Mouse (Mus musculus): ENCODE results near the gene Ncln.

The Ncln gene

DNA sequence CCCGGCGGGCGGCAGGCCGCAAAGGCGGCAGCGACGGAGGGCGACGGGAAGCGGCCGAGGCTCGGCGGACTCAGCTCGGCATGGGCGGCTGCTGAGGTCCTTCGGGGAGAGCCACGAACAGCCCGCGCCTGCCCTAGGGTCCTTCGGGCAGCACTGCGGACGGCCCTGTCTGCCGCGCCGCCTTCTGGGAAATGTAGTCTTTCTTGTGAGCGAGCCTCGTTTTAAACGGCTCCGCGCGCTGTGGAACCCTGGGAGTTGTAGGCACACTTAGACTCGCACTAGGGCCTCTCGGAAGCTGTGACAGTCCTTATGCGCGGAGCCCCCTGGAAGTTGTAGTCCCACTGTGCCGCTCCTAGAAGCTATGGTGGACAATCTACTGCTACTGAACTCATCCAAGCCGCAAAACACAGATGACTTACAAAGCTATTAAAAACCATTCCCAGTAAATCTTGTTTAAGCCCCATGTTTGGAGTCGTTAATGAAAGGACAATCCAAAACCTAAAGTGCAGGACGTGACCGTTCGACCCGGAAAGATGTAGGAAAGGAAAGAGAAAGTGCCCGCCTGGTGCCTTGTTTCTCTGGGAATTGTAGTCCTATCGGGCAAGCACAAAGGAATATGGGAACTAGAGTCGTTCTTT is at the start of gene Ncln:
TSS of gene Ncln (minus strand) at position 129 of the 638 bp plus-strand sequence.
- DNase-seq: peak; percentile 98 to 99

DNA sequence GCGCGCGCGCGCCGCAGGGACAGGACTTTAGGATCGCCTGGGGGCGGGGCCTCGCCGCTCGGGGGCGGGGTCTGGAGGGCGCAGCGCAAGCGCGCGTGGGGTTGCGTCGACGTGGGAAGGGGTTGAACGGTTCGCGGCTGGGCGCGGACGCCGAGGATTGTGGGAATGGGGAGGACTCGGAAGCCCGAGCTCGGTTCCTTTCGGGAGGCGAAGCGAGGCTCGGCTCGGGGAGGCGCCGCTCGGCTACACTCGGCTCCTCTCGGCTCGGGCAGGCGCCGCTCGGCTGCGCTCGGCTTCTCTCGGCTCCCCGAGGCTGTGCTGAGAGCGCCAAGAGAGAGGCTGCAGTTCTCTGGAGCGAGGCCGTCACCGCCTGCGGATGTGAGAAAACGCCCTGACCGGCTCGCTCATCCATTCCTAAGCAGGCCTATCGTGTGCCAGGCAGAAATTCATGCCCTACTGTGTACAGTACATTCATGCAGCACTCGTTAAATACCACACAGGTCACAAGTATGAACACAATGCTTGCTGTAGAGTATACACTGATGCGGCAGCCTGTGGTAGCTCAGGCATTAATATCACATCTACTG is 49.1 kb upstream of the Ncln start, which contains the start of gene Gna11:
TSS of gene Gna11 (minus strand) at position 30 of the 587 bp plus-strand sequence.
- peak; percentile 100 for DNase-seq

DNA sequence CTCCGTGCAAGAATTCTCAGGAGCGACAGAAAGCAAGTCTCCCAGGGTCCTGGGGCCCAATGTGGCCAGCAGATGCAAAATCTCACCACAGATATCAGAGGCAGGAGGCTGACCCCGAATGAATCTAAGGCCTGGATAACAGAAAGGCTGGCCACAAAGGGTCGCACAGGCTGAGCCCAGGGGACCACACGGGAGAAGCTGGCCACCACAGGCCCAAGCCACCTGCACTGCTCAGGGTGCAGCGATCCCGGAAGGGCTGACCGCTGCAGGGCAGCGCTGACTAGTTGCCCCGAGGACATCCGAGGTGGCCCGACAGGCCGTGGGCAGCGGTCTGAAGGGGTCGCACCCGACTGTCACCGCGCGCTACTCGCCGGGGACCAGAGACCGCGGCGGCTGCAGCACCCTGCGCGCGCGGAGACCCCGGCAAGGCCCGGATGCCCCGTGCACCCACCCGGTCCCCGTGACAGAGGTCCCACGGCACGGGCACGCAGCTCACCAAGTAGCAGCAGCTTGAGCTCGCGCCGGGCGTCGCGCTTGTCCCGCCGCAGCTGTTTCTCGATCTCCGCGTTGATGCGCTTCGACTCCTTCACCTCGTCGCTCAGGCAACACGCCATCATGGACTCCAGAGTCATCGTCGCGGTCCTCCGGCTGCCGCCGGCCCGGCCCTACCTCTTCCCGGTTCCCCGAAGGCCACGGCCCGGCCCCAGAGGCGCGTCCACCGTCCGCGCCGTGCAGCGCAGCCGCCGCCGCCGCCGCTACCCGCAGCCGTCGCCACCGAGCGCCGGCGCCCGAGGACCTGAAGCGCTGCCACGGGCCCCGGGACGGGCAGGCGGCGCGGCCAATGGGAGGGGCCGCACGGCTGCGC is 48.3 kb upstream of the Ncln start:
- DNase-seq: no peak

DNA sequence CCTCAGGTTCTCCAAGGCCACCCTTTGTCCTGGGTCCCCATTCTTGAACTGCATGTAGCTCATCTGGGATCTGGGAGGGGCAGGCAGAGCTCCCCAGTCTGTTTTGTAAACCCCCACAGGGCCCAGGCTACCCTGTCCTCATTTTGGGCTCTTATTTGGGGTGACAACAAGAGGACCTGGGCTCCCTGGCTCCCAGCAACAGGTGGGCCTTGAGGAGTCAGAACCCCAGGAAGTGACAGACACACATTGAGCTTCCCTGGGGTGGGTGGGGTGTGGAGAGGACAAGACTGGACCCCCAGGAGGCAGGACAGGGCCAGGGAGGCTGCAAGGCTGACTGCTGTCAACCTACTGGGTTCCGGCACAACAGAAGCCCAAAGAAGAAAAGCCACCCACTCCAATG is 47.4 kb upstream of the Ncln start:
- DNase-seq: peak in 1 of 2 experiments; percentile 49

DNA sequence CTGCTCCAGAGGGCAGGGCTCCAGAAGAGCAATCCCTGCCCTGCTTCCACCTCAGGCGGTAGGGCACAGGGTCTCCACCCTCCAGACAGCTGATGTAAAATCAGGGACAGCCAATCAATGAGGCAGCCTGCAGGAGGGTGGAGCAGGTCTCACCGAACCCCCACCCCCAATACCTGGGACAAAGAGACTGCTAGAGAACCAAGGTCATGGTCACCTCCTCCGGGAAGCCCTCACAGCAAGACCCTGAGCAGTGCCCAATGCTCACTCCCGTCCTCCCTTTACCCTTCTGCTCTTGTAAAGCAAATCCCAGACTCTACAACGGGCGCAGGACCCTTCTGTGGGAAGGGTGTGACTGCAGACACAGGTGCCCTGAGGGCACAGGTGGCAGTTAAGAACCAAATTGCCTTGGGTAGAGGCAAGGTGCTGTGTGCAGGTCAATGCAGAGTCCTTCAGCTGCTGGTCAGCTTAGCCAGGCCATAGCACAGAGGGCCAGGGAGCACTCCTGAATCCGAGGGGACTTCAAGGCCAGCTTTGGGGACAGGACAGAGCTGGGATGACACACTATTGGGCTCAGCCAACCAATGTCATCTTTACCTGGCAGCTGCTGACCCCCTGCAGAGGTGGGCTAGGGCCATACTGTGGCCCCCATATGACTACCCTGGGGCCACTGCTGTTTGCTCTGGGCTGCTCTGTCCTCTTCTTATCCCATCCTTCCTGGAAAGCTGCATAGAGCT is 46.7 kb upstream of the Ncln start:
- DNase-seq: no peak

DNA sequence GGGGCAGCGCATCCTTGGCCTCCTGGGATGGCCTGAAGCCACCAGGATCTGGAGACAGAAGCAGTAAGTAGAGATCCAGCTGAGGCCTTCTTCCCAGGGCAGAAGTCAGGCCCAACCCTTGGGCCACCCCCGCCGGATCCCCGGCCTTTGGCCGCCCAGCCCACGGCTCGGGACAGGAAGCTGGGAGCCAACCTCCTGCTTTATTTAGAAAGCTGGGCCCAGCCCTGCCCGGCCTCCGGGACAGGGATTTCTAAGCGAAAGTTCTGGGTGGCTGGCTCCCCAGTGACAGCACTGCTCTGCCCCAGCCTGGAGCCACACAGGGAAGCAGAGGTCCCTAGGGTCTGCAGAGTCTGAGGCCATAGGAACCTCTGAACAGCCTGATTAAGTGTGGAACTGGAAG is 45.6 kb upstream of the Ncln start:
- DNase-seq: no peak

DNA sequence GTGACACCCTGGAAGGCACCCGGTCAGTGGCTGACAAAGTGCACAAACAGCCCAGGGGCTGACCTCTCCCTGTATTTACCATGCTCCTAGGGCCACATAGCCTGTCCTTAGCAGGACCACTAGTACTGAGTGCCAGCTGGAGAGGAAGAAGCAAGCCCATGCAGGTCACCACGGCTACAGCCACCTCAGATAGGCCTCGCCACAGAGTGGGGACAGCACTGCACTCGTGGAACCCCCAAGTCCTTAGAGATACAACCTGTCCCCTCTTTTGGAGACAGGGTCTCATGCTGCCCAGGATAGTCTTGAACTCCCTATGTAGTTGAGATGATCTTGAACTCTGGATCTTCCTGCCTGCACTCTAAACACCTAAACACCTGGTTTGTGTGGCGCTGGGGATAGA is 45.2 kb upstream of the Ncln start:
- no peak for DNase-seq

DNA sequence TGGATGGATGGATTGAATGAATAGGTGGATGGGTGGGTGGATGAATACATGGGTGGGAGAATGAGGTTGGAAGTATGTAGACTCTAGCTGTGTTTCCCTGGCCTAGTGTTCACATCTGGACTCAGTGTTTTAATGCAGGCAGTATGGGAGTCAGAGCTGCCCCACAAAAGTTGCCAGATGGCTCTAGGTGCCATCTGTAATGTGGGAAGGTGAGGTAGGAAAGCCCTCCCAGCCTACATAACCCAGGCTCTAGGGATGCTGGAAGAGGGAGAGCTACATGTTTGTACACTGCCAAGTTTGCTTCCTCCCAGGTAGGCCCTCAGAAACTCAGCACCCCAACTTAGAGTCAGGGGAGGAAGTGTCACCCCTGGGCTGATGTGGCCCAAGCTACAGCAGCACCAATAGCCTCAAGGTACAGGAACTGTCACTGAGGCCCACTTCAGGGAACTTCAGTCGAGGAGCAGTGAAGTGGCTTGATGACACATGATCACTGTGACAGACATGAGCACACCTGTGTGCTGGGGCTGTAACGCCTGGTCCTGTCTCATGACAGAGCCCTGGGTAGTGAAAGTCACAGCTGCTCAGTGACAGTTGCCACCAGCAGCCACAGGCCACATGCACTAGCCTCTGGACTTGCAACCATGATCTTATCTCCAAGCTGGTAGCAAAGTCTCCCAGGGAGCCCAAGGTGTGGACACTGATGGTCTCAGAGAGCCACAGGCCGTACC is 42.3 kb upstream of the Ncln start:
- no peak for DNase-seq

DNA sequence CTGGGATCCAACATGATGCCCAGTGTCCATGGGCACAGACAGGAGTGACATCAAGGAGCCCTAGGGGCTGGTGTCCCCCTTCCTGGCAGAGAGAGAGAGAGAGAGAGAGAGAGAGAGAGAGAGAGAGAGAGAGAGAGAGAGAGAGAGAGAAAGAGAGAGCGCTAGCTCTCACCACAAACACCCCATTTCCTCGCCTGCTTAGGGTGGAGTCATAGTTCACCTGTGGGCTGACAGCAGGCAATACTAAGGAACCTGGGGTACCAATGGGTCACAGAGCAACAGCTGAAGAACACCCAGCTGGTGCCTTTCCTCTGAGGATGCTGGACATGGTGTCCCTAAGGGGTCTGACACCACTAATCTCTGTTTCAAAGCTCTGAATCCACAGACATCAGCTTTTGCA is 41.2 kb upstream of the Ncln start:
- DNase-seq: no peak

DNA sequence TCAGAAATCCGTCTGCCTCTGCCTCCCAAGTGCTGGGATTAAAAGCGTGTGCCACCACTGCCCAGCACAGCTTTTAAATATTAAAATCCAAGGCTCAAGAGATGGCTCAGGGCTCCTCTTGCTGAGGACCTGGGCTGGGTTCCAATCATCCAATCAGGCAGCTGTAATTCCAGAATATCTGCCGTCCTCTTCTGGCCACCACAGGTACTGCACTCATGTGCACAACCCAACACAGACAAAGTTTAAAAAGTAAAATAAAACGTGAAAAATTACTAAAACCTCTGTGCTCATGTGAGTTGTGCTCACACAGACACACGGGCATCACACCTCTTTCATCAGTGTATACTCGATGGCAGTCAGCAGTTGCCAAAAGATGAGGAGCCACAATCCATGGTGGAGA is 40.5 kb upstream of the Ncln start:
- DNase-seq: peak; percentile 53 to 78

DNA sequence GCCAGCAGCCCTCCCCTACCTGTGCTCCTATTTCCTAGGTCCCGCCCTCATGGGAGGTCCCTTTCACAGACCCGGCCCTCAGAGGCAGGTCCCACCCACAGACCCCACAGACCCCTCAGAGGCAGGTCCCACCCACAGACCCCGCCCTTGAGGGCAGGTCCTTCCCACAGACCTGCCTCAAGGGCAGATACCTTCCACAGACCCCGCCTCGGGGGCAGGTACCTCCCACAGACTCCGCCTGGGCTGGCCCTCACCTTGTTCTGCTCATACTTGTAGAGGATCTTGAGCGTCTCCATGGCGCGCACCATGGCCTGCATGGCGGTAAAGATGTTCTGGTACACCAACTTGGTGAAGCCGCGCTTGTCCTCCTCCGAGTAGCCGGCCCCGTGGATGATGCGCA is 38.6 kb upstream of the Ncln start:
- no peak for DNase-seq

DNA sequence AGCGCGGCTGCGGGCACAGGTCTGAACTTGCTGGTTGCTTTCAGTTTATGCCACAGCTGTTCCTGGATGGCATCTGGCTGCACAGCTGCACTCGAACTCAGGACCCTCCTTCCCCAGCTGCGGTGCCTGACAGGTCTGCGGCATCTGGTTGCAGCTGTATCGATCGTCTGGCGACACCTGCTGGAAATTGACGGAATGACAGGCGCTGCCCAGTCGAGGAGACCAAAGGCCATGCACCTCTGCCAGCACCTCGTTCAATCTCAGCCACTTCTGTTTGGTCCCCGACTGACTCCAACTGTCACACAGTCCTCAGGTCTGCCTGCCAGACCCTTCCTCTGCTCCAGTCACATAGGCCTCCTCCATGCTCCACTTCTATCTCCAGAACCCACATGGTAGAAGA is 30.6 kb upstream of the Ncln start:
- DNase-seq: peak; percentile 73 to 83

DNA sequence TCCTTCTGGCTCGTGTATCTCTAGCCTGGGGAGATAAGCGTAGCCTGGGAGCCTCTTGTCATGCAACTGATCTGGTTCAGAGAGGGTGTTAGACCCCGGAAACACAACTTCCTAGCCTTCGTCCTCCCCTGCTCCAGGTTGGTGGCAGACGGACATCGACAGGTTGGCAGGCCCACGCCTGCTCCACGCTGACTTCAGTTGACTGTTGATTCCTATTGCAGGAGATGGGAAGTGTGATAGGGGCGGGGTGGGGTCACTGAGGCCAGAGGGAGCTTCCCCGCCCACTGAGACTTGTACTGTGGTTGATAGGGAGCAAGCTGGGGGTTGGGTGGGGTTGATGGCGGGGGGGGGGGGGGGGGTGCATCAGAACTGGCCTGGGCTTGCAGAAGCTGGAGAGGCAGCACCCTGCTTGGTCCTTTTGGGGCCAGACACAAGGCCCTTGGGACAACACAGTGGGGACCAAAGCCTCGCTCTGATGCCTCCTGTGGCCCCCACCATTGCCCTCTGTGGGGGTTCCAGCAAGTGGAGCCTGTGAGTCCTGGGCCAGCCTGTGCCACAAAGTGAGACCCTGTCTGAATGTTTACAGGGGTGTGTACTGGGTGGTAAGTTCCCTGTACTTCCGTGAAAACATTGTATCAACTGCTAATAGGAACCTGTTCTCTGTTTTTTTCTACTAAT is 29.0 kb upstream of the Ncln start:
- no peak for DNase-seq

DNA sequence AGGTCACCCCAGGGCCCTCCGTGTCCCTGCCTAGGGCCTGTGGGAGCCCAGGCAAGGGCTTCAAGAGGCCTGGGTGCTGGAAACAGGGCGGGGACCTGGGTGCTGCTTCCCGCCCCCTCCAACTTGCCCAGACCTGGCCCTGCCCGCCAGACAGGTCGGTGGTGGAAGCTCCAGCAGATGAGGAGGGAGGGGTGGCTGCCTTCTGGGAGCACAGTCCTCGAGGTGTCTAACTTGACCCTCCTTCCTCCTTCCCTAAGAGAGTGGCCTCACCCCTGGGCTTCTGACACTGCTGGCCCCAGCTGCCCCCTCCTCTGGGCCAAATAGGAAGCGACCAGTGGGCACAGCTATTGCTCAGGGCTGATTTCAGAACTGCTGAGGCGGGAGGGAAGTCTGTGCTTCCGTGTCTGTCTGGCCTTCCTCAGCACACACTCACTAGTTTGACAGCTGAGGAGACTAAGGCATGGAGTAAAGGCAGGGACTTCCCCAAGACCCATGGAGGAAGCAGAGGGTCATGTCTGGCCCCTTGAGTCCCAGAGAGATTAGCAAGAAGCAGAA is 27.9 kb upstream of the Ncln start, which contains the start of gene Gna15:
TSS of gene Gna15 (minus strand) at position 175 of the 555 bp plus-strand sequence.
- no peak for DNase-seq

DNA sequence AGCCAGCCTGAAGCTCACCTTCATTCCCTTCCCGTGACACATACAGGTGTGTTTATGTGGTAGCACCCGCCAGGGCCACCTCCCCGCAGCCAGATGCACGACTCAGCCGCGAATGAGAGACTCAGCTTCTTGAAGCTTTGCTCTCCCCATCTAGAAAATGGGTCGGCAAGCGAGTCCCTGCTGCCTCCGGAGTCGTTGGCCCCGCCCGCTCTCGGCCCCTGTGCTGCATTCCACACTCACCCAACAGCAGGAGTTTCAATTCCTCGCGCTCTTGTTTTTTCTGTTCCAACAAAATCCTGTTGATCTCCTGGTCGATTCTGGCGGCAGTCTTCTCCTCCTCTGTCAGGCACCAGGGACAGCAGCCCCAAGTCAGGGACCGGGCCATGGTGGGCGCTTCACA is 27.4 kb upstream of the Ncln start:
- no peak for DNase-seq

DNA sequence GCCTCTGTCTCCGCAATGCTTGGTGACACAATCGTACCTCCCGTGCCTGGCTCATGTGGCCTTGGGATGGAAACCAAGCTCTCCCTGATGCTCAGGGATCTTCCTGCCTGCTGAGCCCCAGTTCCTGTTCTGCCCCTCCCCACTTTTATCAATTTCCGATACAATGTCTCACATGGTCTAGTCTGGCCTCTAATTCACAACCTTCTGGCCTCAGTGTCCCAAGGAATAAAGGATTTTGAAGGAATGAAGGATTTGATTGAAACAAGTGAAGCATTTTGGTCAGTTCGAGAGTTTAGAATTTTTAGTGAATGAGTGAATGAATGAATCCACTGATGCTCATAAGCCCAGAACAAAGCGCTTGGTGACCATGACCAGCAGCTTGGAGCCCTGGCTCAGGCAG is 26.9 kb upstream of the Ncln start:
- DNase-seq: no peak

DNA sequence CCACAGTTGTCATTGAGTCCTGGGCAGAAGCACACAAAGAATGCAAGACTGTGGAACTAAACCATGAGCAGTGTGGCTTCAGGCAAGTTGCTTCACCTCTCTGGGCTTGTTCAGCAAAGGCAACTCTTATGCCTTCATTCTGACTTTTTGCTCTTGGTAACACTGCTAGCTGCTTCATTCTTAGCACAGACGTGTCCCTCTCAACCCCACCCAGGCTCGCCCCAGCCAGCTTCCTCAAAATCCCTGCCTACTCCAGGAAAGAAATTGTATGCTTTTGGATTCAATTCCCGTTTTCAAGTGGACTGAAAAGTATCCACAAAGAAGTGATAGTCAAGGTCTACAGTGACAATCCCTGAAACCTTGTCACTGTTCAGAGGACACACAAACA is 23.8 kb upstream of the Ncln start:
- no peak for DNase-seq

DNA sequence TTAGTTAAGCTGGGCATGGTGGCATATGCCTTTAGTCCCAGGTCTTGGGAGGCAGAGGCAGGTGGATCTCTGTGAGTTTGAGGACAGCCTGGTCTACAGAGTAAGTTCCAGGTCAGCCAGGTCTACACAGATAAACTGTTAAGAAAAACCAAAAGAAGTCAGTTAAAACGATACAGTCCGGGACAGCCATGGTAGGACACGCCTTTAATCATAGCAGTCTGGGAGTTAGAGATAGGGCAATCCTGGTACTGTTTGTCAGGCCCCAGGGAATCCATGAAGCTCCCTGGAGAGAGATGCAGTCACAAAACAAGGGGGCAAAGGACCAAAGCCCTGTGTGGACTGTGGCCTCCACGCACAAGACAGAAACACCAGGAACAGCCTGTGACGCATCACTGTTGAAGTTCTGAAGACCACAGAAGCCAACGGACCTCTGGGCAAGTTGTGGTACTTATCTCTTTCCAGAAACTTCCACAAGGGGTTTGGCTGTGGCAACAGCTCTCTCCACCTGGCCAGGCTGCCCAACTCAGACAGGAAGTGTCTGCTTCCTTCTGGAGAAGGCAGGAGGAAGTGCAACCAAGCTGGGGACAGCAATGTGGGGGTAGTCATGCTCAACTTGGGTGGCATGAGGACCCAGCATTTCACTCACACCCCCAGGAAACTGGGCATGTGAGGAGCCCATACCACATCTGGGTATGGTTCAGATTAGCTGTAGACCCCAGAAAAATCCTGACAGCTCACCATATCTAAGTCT is 23.2 kb upstream of the Ncln start:
- no peak for DNase-seq

DNA sequence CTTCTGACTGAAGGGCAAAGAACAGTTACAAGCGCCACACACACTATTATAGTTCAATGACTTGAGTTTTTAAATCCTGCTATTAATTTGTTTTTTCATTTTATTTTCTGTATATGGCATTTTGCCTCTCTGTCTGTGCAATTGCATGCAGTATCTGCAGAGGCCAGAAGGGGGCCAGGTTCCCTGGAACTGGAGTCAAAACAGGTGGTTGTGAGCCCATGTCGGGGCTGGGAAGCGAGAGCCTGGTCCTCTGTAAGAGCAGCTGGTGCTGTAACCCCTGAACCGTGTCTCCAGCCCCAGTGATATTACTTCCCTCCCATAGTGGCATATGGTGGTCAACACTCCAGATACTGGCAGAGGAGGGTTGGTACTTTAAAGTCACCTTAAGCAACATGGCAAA is 22.4 kb upstream of the Ncln start:
- DNase-seq: peak; percentile 77 to 89

DNA sequence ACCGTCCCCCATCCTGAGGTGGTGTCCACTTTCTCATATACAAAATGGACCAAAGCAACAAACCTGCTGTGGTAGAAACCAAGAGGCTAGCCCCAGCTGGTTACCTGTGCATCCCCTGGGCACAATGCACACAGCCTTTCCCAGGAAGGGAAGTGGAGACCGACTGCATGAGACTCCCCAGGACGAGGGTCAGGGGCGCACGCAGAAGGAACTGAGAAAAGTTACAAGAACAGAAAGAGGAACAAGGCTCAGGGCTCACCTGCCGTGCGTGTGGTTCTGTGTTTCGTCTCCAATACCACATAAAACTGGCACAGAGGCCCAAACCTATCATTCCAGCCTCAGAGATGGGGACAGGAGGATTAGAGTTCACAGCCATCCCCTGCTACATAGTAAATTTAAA is 21.0 kb upstream of the Ncln start:
- DNase-seq: no peak

DNA sequence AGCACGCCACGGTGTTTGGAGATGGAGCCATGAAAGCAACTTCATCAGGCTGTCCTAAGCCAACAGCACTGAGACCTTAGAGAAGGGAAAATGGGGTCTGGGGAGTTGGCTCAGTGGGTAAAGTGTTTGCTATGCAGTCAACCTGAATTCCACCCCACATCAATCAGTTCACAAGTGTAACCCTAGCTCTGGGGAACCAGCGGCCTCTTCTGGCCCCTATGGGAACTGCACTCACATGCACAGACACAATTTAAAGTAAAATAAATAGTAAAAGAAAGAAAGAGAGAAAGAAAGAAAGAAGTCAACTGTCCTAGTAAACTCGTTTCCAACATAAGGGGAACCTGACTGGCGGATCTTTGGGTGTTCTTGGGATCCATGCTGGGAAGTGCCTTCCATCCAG is 17.6 kb upstream of the Ncln start:
- no peak for DNase-seq

Measured in cerebellum, postnatal 14 days (tissue).